Mouse (Mus musculus) retina, embryonic 14.5 days (tissue): ENCODE measurements around the gene Hes1.

Experiments
- DNase-seq: peaks from one replicate; pipeline ENCODE4 v3.0.0-alpha.2; 2015; ENCODE audit warnings: low spot score

Hes1 gene

DNA sequence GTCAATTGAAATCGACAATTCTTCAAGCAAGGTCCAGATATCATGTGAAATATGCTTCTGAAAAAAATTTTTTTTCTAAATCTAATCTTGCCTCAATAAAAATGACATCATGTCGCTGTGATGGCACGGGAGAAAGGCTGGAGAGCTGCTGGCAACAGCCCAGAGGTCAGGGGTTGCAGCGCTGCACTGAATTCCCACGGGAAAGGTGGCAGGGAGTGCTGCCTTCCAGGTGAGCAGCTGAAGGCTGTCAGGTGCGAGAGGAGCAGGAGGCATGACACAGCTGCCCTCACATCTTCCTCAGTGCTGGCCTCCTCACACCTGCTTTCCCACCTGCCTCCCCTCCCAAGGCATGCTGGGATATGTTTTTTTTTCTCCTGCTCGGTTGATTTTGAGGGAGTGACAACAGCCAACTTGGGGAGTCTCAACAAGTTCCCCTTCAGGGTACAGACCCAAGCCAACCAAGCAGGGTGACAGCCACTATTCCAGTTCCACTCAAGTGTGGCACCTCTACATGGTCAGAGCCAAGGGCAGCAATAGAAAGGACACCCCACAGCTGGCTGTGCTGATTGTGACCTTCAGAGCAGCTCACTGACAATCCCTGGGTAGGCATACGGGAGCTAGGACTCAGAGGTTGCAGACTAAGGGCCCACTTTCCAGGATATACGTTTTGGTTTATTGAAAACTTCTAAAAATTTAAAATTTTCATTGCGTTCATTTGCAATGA lies 13.3 kb upstream of the Hes1 start:
- DNase-seq = no peak

DNA sequence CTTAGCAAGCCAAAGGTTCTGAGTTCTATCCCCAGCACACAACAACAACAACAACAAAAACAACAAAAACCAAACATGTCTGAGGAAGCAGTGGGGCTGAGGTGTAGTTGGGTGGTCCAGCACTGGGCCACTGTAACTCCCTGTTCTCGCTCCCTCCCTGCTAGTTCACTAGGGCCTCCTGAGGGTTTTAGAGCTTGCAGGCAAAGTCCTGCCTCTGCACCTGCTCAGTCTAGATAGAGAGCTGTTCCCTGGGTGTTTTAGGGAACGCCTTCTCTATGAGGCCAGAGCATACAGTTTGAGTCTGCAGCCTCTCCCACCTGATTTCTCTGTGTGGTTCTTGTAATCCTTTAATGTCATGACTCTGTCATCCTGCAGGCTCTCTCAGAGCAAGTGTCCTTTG lies 11.9 kb upstream of the Hes1 start:
- DNase-seq = no peak

DNA sequence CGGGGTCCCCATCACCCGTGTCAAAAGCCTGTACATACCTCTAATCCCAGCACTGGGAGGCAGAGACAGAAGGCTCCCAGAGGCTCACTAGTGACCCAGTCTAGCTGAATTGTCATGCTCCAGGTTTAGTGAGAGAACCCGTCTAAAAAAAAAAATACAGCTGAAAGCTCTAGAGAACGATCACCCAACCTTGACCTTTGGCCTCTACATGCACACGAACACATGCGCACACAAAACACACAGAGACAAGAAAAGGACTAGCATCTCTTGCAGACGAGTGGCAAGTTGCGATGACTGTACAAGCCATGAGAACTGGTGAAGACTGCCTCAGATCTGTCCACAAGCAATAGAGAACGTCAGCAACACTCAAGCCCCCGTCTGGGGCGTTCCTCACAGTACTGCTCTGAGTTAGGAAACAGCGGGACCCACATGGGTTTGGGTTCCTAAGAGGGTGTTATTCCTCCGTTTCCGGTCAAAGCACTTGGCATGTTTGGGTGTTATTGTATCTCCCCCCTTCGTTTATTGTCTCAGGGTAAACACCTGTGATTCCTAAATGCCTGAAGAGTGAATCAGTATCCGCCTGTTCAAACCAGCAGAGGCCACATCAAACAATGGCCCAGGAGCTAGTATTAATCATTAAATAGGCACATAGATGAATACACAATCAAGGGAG lies 11.2 kb upstream of the Hes1 start:
- no peak for DNase-seq

DNA sequence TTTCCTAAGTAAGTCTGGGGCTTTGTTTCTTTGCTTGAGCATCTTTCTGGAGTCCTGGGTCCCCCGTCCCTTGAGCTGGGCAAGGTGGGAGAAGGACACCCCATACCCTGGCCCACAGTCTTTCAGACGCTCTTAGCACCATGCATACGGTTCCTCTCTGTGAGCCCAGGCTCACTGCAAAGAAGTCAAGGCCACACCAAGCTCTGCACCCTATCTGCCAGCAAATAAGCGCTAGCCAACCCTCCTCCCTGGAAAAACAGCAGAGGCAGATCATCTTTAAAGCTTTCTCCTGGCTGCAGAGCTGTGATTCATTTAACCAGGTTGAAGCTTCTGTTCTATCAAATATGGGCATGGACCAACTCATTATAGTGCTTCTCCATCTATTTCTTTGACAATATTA lies 9.6 kb upstream of the Hes1 start:
- no peak for DNase-seq

DNA sequence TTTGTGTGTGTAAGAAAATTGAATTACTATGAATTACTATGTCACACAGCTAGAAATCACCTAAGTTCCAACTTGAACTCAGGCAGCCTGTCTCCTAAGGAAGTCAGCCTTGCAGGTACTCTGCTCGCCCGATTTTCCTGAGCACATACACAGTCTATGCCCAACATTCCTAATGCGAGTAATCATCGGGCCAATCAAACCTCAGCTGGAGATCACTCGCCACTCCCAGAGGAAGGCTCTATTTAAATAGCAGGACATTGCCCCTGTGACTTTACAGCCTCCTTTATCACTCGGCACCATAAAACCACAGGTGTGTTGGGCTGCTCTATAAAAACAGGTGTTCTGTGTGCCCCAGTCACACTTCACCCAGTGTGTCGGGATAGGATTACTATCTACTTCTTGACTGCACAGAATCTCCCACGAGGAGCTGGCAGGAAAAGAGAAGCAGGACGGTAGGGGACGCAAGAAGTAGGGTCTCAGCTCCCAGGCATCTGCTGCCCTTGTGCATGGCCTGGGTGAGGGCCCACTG lies 8.8 kb upstream of the Hes1 start:
- no peak for DNase-seq

DNA sequence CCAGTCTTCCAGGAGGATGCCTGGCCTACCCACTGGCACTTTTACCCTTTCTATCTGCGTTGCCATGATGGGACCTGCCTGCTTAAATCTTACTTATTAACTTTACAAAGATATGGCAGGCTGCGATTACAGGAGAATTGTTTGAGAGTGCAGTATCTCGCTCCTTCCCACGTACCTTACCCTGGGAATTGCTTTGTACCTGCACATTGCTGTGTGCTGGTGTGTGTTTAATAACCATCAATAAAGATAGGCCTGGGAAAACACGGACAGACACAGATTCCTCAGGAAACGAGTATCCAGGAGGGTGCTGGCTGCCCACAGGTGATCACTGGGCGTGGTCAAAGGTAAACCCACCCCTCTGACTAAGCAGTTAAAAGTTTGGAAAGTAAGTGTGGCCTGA lies 8.3 kb upstream of the Hes1 start:
- DNase-seq = no peak

DNA sequence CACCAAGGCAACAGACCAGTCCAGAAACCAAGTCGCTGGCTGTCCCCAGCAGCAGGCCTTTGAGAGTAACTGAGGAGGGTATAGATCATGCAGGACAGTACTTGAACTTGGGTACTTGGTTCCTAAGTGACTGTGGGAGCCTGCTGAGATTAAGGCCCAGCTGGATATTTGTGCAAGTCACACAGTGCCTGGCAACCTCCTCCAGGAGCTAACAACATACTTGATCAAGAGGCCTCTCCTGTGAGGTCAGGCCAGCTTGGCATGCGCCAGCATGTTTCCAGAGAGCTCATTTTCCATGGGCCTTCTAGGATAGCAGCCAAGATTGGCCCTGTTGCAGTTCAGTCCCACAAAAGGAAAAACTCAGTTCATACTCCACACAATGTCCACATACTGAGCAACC lies 7.3 kb upstream of the Hes1 start:
- no peak for DNase-seq

DNA sequence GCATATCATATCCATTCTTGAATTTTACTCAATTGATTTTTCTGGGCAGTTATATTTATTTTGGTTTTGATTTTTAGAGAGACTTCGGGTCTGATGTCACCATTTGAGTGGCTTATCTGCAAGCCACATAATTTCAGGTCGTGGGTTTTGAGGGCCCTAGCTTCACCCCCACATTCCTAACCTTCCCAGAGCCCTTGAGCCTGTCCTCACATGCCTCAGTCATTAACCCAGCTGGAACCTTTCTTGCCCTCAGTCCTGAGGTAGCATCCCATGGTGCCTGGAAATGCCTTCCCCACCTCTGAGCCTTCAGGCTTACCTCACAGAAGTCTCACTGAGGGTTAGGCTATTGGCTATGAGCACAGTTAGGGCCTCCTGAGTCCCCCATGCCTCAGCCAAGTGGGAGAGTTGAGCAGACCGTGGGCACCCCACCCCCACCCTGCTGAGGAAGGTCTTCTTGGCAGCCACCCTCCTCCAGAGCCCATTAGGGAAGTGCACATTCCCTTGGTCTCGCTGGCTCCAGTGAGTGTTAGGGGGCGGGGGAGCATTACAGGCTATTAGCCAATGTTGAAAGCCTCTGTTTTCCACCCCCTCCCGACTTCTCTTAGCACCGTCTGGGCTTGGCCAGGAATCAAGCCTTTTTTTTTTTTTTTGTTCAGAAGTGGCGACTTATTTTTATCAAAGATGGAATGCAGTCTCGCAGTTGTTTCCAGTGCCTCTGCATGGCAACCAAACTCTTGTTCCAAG lies 5.0 kb upstream of the Hes1 start:
- peak; percentile 49 for DNase-seq

DNA sequence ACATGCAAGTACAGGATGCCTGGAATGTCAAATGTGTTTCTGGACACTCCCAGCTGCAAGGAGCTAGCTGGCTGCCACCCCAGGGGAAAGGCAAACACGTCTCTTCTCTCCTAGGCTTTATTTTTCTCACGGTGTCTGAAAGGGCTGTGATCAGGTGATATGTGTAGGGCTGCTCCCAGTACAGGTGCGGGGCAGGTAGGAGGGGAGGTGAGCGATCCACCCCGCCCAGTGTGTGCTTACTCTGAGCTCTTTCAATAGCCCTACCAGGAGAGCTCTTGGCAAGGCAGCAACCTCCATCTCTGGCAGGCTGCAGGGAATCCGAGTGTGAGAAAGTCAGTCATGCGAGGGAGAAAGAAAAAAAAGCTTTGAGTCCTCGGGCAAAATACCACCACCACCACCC lies 3.8 kb upstream of the Hes1 start:
- DNase-seq = peak; percentile 51

DNA sequence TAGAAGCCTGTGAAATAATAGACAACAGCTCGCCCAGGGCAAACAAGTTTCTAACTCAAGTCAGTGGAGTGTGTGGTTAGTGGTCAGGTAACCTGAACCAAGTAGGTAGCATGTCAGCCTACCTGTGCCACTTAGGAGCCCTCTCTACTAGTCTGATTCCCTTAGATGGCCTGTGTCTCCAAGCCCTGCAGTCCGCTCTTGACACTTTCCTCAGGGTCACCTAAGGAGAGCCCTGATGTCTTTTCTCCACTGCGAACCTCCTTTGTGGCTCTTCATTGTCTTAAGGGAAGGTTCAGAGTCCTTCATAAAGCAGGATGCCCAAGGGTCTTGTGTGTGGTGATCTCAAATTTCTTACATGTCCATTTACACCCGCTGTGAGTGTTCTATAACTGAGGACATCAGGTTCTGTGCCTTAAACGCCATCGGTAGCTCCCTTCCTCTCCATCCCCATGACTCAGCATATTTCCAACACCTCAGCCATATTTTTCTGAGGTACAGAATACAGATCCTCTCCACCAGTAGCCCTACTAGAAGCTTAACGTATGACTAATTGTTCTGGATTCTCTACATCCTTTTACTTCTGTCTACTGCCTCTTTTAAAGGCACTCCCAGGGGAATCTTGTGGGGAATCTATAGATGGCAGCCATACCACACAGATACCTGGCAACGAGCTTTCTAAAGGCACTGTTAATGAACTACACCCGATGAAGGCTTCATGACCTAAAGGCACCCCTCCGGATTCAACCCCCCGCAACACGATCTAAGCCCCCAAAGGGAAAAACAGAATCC lies 1.7 kb upstream of the Hes1 start:
- peak; percentile 56 for DNase-seq

DNA sequence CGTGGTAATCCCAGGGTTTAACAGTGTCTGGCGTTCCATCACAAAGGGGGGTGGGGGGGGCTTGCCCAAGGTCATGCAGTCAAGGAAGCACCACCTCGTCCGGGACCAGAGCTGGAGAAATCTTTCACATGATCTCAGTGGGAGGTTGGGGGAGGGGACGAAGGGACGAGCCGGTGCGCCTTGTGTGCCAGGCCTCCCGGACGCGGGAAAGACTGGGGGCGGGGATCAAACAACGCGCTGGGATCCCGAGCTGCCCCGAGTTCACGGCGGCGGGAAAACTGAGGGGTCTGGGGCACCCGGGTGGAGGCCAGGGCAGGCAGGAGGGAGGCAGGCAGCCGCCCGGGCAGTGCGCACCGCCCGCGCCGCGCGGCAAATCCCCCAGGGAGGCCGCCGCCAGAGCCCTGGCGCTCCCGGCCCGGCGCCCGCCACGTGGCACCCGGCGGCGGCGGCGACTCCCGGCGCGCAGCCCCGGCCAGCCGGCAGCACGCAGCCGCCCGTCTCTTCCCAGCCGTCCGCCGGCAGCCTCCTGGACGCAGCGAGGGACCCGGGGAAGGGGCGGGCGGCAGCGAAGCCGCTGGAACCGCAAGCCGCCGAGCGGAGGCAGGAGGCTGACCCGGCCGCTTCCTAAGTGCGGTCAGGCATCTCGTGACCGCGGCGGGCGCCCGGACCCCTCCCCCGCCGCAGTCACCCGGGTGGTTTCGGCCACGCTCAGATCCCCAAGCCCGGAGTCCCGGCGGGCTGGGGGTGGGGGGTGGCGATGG lies 883 bp upstream of the Hes1 start:
- peak; percentile 80 for DNase-seq

DNA sequence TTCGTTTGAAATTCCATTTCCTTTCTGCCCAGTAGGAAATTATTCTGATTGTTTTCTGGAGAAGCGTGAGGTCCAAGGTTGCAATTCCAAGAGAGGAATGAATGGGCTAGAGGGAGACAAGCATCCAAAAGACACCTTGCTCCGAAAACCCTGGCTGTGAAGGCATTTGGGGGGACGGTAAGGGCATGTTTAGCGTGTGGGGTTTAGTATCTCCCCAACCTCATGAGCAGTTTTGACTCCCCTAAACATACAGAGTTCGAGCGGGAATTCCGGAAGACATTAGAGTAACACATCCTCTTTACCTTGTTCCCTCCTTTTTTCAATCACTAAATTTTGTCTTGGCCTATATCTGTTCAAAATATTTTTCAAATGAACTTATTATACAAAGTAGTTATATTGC lies 429 bp downstream of the Hes1 start:
- no peak for DNase-seq

DNA sequence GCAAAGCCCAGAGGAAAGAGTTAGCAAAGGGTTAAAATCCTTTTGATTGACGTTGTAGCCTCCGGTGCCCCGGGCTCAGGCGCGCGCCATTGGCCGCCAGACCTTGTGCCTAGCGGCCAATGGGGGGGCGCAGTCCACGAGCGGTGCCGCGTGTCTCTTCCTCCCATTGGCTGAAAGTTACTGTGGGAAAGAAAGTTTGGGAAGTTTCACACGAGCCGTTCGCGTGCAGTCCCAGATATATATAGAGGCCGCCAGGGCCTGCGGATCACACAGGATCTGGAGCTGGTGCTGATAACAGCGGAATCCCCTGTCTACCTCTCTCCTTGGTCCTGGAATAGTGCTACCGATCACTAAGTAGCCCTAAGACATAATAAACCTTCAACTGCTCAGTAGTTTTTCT lies 893 bp downstream of the Hes1 start:
- peak; percentile 98 for DNase-seq

DNA sequence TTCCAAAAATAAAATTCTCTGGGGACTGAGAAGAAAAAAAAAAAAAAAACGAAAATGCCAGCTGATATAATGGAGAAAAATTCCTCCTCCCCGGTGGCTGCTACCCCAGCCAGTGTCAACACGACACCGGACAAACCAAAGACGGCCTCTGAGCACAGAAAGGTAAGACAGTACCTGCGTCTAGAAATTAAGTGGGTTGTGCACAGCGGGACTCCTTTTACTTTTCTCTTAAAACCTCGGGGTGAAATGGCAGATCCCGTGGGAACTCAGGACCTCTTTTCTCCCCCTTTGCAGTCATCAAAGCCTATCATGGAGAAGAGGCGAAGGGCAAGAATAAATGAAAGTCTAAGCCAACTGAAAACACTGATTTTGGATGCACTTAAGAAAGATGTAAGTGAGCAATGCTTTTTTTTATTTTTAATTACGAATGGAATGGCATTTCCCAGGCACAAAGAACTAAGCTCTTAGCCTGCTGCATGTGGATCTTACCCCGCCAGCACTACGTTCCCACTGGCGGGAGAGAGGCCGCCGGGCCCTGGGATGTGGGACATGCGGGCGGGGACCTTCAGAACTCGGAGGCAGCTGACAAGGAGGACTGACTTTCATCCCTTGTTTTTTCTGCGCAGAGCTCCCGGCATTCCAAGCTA lies 1.5 kb downstream of the Hes1 start:
- DNase-seq = peak; percentile 67

DNA sequence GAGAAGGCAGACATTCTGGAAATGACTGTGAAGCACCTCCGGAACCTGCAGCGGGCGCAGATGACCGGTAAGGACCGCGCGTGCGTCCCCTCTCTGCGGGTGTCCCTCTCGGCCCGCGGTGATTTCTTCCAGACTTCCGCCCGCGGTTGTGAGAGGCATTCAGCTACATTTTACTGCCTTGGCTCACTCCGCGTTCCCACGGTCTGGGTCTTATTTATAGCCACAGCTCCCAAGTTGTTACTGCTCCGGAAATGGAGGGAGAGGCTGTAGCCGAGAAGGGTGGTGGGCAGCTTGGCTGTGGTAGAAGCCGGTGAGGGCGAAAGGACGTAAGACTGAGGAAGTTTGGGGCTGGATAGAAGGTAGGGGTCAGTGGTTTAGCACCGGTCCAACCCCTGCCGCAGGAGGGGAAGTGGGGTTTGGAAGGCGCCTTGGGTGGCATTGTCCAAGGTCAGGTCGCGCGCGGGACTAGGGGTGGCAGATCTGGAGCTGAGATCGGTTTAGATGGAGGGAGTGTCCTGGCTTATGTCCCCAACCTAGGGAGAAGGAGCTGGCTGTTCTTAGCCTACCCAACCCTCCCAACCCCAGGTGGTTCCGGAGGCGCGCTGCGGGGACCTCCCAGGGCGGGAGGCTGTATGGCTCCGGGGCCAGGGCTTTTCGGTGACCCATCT lies 2.1 kb downstream of the Hes1 start:
- peak; percentile 60 for DNase-seq

DNA sequence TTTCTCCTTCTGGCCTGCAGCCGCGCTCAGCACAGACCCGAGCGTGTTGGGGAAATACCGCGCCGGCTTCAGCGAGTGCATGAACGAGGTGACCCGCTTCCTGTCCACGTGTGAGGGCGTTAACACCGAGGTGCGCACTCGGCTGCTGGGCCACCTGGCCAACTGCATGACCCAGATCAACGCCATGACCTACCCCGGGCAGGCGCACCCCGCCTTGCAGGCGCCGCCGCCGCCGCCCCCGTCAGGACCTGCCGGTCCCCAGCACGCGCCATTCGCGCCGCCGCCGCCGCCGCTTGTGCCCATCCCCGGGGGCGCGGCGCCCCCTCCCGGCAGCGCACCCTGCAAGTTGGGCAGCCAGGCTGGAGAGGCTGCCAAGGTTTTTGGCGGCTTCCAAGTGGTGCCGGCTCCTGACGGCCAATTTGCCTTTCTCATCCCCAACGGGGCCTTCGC lies 2.7 kb downstream of the Hes1 start:
- peak; percentile 83 for DNase-seq

DNA sequence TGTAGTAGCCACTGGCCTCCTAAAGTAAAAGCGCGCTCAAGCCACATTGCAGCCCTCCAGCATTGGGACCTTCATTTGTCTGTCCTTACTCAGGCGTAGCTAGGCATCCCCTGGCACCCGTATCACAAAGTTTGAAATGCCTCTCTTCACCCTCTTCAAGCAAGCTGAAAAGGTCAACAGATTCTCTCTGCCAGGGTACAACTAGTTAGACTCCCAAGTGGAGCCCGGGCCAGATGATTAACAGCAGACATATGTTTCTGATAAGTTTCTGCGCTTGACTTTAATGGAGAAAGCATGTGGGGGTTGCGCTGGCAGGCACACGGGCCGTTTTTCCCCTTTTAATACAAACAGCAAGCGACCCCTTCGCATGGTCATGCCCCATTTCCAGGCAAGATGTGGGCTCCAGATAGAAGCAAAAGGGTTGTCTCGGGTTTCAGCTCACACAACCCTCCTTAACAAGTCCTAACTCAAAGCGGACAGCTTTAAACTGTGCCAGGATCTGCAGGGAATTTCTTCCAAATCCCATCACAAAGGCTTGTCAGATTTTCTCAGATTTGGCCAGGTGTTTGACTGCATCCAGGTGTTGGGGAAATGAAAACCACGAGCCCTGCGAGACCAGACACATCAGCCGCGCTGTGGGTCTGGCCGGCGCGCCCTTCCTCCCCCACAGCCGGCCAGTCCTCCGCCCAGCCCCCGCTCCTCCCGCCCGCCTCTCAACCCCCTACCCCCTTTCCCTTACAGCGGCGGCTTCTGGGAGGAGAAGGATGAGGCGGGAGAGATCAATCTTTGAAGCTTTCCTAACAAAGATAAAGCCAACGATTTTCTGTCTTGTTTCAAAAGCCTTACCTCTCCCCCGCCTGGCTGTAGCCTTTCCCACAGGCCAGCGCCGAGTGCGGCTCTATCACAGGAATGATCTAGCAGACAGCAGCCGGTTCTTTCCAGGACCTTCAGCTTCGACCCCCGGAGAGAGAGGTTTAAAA lies 4.1 kb downstream of the Hes1 start:
- peak; percentile 73 for DNase-seq

DNA sequence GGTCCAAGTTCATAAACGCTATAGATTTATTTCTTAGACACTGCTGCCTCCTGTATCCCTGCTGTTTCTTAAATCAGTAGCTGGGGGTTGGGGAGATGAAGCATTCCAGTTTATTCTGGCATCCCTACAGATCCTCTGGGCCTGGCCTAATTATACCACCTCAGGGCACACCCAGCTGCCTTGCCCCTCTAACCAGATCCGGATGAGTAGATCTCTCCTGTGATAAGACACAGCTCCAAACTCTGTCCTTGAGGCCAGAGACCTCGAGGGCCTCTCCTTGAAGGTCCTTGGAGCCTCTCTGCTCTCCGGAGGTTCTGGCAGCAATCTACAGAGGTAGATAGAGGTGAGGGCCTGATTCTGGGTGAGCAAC lies 5.4 kb downstream of the Hes1 start:
- DNase-seq = peak; percentile 54
